Mouse (Mus musculus) layer of hippocampus, adult 2 months (tissue): Measurements from ENCODE around the gene Il27ra. TPM values are rescaled to one million over a fixed set of nuclear protein-coding genes. Genes with fewer than 3 reads are reported as not detected.
A peak's percentile ranks its signal among the peaks of the same experiment; 100 is the strongest.

Experiments used
- DNase-seq, 2 experiments: peaks; one replicate each; pipeline ENCODE4 v3.0.0; 2022; ENCODE audit warnings: low spot score in 2 of 2
- H3K27ac ChIP-seq: fragments of 200-600 bp; 2 replicates; pipeline ENCODE4 v1.8.1; 2022
- H3K4me3 ChIP-seq: fragments of 200-600 bp; 2 replicates; pipeline ENCODE4 v1.8.1; 2022; ENCODE audit warnings: mild to moderate bottlenecking
- CTCF ChIP-seq: fragments of 200-600 bp; conservative IDR thresholded peaks from 2 replicates; pipeline ENCODE4 v1.8.1; 2022; ENCODE audit warnings: antibody characterized with exemption, mild to moderate bottlenecking, moderate library complexity
- long read RNA-seq, 2 experiments: library from polyadenylated mRNA; stranded (forward); transcript quantifications; one replicate each; pipeline ENCODE4 v2.0.0; 2021; ENCODE audit warnings: borderline mapping rate in 2 of 2
- total RNA-seq, 2 experiments: library from RNA; stranded (reverse); gene quantifications; 2 replicates each; pipeline ENCODE4 v1.2.3; 2021

Gene Il27ra
- 1 to 10 TPM; 2.0 TPM for total RNA-seq
- long read RNA-seq, experiment 1, partial matches to known transcripts, result 0 of 3 reads
- long read RNA-seq, experiment 1, other reads (novel, unspliced or antisense), result 2 of 3 reads
- long read RNA-seq, experiment 2, partial matches to known transcripts, result 0 of 5 reads
- long read RNA-seq, experiment 2, other reads (novel, unspliced or antisense), result 3 of 5 reads

GRCm38 (mm10) chr8:84042066-84042947, at the start of gene Il27ra:
TSS of gene Il27ra (minus strand) at chr8:84042589.
- peak within 1 kb of the TSS; percentile 72 for H3K27ac ChIP-seq
- H3K4me3 ChIP-seq, result peak within 1 kb of the TSS; percentile 58
- peak in 1 of 2 experiments; percentile 38 for DNase-seq
- TF ChIP-seq CTCF, result peak; percentile 84

GRCm38 (mm10) chr8:84090585-84090984, 48.2 kb upstream of the Il27ra start:
- Histone ChIP-seq H3K4me3 (no peak overlapping the region), H3K27ac (no peak overlapping the region)
- TF ChIP-seq CTCF, result no peak
- DNase-seq, result no peak

- TF ChIP-seq CTCF, result no peak
- H3K4me3 ChIP-seq, result no peak overlapping the region
- no peak overlapping the region for H3K27ac ChIP-seq
- no peak for DNase-seq
Observed at GRCm38 (mm10) chr8:84089277-84089676, 46.9 kb upstream of the Il27ra start.

GRCm38 (mm10) chr8:84087821-84088220, 45.4 kb upstream of the Il27ra start:
- no peak for TF ChIP-seq CTCF
- no peak overlapping the region for H3K27ac ChIP-seq
- no peak overlapping the region for H3K4me3 ChIP-seq
- DNase-seq, result no peak

- no peak for TF ChIP-seq CTCF
- no peak overlapping the region for H3K4me3 ChIP-seq
- no peak overlapping the region for H3K27ac ChIP-seq
- DNase-seq, result no peak
Observed at GRCm38 (mm10) chr8:84087156-84087555, 44.8 kb upstream of the Il27ra start.

- Histone ChIP-seq H3K4me3 (no peak overlapping the region), H3K27ac (no peak overlapping the region)
- DNase-seq, result no peak
- no peak for TF ChIP-seq CTCF
Observed at GRCm38 (mm10) chr8:84084341-84085115, 42.1 kb upstream of the Il27ra start.

GRCm38 (mm10) chr8:84083829-84084241, 41.4 kb upstream of the Il27ra start:
- no peak for DNase-seq
- Histone ChIP-seq H3K27ac (no peak overlapping the region), H3K4me3 (no peak overlapping the region)
- peak; percentile 39 for TF ChIP-seq CTCF

- no peak for TF ChIP-seq CTCF
- DNase-seq, result no peak
- no peak overlapping the region for H3K27ac ChIP-seq
- H3K4me3 ChIP-seq, result no peak overlapping the region
Observed at GRCm38 (mm10) chr8:84079206-84079605, 36.8 kb upstream of the Il27ra start.

- Histone ChIP-seq H3K27ac (no peak overlapping the region), H3K4me3 (no peak overlapping the region)
- TF ChIP-seq CTCF, result no peak
- no peak for DNase-seq
Observed at GRCm38 (mm10) chr8:84076849-84077248, 34.5 kb upstream of the Il27ra start.

GRCm38 (mm10) chr8:84076412-84076811, 34.0 kb upstream of the Il27ra start:
- Histone ChIP-seq H3K27ac (no peak overlapping the region), H3K4me3 (no peak overlapping the region)
- TF ChIP-seq CTCF, result 0 out of 2 replicates have a peak, but pooled peaks have one; percentile 11
- no peak for DNase-seq

GRCm38 (mm10) chr8:84073230-84073976, 31.0 kb upstream of the Il27ra start:
- H3K4me3 ChIP-seq, result peak overlapping the region; percentile 48
- DNase-seq, result peak in 1 of 2 experiments; percentile 57
- TF ChIP-seq CTCF, result no peak
- H3K27ac ChIP-seq, result peak overlapping the region; percentile 88

GRCm38 (mm10) chr8:84072321-84072720, 29.9 kb upstream of the Il27ra start:
- DNase-seq, result no peak
- TF ChIP-seq CTCF, result no peak
- H3K27ac ChIP-seq, result peak overlapping the region; percentile 88
- H3K4me3 ChIP-seq, result no peak overlapping the region

GRCm38 (mm10) chr8:84071921-84072320, 29.5 kb upstream of the Il27ra start:
- no peak for DNase-seq
- TF ChIP-seq CTCF, result 0 out of 2 replicates have a peak, but pooled peaks have one; percentile 2
- Histone ChIP-seq H3K4me3 (no peak overlapping the region), H3K27ac (peak overlapping the region; percentile 88)
